Mouse (Mus musculus): Measurements from ENCODE around the gene BC028528. TPM values are rescaled to one million over a fixed set of nuclear protein-coding genes. Genes with fewer than 3 reads are reported as not detected.

The BC028528 gene
- polyA plus RNA-seq, 1 experiment = not detected

DNA sequence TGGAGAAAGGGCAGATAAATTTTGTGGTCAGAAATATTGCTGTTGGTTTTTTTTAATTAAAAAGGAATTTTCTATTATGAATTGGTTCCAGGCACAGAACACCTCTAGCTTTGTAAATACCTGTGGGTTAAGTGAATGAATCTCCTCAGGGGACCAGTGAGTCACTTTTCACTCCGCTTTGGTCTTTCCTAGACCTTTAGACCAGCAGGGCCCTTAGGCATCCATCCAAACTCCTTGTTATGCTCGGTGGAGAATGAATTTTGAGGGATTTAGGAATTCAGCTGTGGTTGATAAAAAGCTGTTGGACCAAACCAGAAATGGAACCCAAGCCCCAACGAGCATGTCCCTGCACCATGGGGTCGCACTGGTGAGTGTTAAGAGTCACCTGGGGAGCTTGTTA lies 15.8 kb upstream of the BC028528 start:
- H3K4me1 ChIP-seq (ENCODE audit: control insufficient read depth) = peaks cover 15% of the 10 kb centered on the region
- no peak overlapping the region for H3K4me3 ChIP-seq (replicated peaks)
- H3K9me3 ChIP-seq (ENCODE audit: control insufficient read depth, low read length) = peaks cover 11% of the 10 kb centered on the region; the same call in 1 of the 2 replicates
- no peaks in the 10 kb centered on the region for H3K36me3 ChIP-seq (ENCODE audit: control insufficient read depth)
- TF ChIP-seq GATA1 (IDR thresholded peaks at IDR 0.05; ENCODE audit: low read length) = no peak
- no peak for TF ChIP-seq TAL1 (IDR thresholded peaks at IDR 0.05; ENCODE audit: low read length)
- peaks cover 73% of the 10 kb centered on the region for H3K27me3 ChIP-seq (ENCODE audit: control insufficient read depth)

DNA sequence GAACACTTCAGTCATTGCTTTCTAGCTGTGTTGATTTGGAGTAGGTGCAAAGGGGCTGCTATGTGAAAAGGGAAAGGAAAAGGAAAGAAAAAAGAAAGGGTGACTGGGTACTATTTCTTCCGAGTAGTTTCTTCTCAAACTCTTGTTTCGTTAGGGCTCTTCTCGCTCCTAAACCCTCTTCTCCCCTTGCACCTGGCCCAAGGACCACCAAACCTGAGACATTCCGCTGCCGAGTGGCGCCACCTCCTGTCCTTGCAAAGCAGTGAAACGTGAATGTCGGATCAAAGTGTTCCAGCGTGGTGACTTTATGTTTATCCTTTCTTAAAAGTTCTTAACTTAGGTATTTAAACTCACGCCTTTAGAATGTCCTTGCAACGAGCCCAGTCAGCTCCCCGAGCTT lies 15.1 kb upstream of the BC028528 start:
- Histone ChIP-seq H3K9me3 (ENCODE audit: control insufficient read depth, low read length) (peaks cover 11% of the 10 kb centered on the region; the same call in 1 of the 2 replicates), H3K27me3 (ENCODE audit: control insufficient read depth) (peaks cover 81% of the 10 kb centered on the region), H3K4me3 (replicated peaks) (peak overlapping the region; percentile 12), H3K4me1 (ENCODE audit: control insufficient read depth) (peaks cover 15% of the 10 kb centered on the region), H3K36me3 (ENCODE audit: control insufficient read depth) (no peaks in the 10 kb centered on the region)
- TF ChIP-seq GATA1 (IDR thresholded peaks at IDR 0.05; ENCODE audit: low read length) (no peak), TAL1 (IDR thresholded peaks at IDR 0.05; ENCODE audit: low read length) (no peak)

DNA sequence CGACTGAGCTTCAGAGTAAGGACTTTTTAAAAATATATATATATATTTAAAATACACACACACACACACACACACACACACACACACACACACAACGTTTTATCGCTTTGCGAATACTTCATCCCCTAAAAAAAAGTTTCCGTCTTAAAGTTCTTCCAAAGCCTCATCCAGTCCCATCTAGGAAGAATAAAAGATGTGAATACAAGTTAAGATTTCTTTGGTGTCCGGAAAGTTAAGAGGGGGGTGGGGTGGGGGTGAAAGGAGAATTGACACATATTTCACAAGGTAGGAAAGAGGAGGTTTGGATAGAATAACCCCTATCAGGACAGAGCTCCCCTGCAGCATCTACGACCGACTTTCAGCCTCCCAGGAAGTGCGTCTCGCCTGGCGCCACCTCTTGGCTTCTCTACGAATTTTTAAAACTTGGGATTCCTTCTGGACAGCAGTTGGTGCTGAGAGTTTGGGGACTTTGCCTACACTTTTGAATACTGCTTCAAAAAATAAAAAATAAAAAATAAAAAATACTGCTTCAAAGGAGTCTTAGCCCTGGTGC lies 14.2 kb upstream of the BC028528 start:
- Histone ChIP-seq H3K4me3 (replicated peaks) (no peak overlapping the region), H3K27me3 (ENCODE audit: control insufficient read depth) (peaks cover 89% of the 10 kb centered on the region), H3K4me1 (ENCODE audit: control insufficient read depth) (peaks cover 15% of the 10 kb centered on the region), H3K9me3 (ENCODE audit: control insufficient read depth, low read length) (peaks cover 11% of the 10 kb centered on the region; the same call in 1 of the 2 replicates), H3K36me3 (ENCODE audit: control insufficient read depth) (no peaks in the 10 kb centered on the region)
- TF ChIP-seq TAL1 (IDR thresholded peaks at IDR 0.05; ENCODE audit: low read length) (no peak), GATA1 (IDR thresholded peaks at IDR 0.05; ENCODE audit: low read length) (no peak)

DNA sequence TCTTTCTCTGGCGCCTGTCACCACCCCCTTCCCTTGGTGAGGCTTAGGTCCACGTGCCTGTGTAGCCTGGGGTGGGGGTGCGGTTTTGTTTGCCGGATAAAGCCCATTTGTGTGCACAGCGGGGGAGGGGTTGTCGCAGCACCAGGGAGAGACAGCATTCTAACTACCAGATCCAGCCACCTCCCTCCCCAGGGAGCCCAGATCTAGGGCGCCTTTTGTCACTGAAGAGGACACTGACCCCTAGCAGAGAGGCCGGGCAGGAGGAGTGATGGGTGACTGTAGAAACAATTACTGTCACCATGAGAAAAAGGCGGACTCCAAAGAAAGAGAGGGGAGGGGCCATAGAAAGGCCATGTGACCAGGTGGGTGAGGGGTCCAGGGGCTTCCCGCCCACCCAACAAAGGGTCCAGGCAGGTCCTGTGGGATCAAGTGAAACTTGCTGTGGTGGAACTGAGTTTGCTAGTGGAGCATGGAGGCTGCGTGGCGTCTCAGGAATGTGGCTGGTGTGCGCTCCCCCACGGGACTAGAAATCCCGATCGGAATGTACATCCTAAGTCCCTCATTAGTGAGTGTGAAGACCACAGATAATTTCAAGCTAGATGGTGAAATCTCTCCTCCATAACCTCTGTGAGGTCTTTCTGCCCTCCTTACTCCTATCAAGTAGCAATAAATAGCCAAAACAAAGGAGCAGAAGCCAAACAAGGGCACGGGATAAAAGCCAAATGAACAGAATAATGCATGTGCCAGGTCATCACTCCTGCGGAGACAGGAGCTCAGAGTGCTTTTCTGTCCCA lies 13.5 kb upstream of the BC028528 start:
- H3K4me1 ChIP-seq (ENCODE audit: control insufficient read depth) = peaks cover 15% of the 10 kb centered on the region
- peaks cover 11% of the 10 kb centered on the region; the same call in 1 of the 2 replicates for H3K9me3 ChIP-seq (ENCODE audit: control insufficient read depth, low read length)
- peak overlapping the region; percentile 23 for H3K4me3 ChIP-seq (replicated peaks)
- no peak for TF ChIP-seq GATA1 (IDR thresholded peaks at IDR 0.05; ENCODE audit: low read length)
- no peak for TF ChIP-seq TAL1 (IDR thresholded peaks at IDR 0.05; ENCODE audit: low read length)
- peaks cover 87% of the 10 kb centered on the region for H3K27me3 ChIP-seq (ENCODE audit: control insufficient read depth)
- no peaks in the 10 kb centered on the region for H3K36me3 ChIP-seq (ENCODE audit: control insufficient read depth)

DNA sequence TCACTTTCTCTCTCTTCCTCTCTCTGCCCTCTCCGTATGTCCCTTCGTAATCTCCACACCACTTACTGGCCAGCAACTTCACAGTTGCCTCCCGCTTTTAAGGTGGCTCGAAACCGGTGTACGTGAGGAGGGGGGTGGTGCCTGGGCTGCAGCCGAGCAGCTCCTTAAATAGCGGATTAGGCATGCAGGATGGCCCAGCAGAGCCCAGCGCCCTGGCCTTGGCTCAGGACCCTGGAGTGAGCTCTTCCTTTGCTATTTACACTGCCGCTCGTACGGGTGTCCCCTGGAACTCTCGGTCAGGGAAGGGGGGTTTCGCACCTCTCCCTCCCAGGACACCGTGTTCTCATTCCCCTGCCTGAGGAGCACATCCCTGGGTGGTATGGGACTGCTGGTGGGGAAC lies 12.8 kb upstream of the BC028528 start, which contains the start of gene Car14:
TSS of gene Car14 (minus strand) at position 124 of the 400 bp plus-strand sequence.
- Histone ChIP-seq H3K4me1 (ENCODE audit: control insufficient read depth) (peaks cover 15% of the 10 kb centered on the region), H3K9me3 (ENCODE audit: control insufficient read depth, low read length) (peaks cover 11% of the 10 kb centered on the region; the same call in 1 of the 2 replicates), H3K36me3 (ENCODE audit: control insufficient read depth) (no peaks in the 10 kb centered on the region), H3K4me3 (replicated peaks) (peak within 1 kb of the TSS; percentile 23), H3K27me3 (ENCODE audit: control insufficient read depth) (peaks cover 92% of the 10 kb centered on the region)
- TF ChIP-seq TAL1 (IDR thresholded peaks at IDR 0.05; ENCODE audit: low read length) = no peak
- TF ChIP-seq GATA1 (IDR thresholded peaks at IDR 0.05; ENCODE audit: low read length) = no peak

DNA sequence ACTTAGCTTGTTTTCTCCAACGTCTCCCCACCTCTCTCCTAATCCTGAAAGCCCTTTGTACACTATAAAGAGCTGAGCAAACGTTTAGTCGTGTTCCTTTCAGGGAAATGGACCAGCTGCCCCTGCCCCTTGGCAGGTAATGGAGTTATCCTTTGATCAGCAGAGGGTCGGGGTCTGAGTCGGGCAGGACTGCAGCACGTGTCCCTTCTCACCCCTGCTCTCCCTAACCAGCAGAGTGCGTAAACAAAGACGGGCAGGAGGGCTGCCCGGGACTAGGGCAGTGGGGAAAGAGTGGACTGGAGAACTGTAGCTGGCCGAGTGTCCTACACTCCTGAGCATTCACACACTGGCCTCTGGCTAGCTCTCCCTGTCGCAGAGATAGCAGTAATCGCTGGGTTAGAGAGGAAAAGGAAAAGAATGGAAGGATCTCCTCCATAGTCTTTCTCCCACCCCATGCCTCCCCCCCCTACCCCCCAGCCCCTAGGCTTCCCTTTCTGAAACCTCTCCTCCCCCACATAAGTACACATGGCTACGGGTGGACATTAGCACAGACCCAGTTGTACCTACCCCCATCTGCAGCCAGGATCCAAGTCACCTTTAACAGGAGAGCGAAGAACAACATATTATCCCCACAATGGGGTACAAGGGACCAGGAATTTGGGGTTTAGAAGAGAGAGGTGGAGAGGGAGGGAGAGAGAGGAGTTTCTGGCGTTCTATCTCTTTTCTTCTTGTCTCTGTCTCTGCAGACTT lies 12.1 kb upstream of the BC028528 start:
- Histone ChIP-seq H3K9me3 (ENCODE audit: control insufficient read depth, low read length) (peaks cover 11% of the 10 kb centered on the region; the same call in 1 of the 2 replicates), H3K4me1 (ENCODE audit: control insufficient read depth) (peaks cover 15% of the 10 kb centered on the region), H3K36me3 (ENCODE audit: control insufficient read depth) (no peaks in the 10 kb centered on the region), H3K4me3 (replicated peaks) (peak overlapping the region; percentile 12), H3K27me3 (ENCODE audit: control insufficient read depth) (peaks cover 87% of the 10 kb centered on the region)
- TF ChIP-seq GATA1 (IDR thresholded peaks at IDR 0.05; ENCODE audit: low read length) (no peak), TAL1 (IDR thresholded peaks at IDR 0.05; ENCODE audit: low read length) (no peak)

DNA sequence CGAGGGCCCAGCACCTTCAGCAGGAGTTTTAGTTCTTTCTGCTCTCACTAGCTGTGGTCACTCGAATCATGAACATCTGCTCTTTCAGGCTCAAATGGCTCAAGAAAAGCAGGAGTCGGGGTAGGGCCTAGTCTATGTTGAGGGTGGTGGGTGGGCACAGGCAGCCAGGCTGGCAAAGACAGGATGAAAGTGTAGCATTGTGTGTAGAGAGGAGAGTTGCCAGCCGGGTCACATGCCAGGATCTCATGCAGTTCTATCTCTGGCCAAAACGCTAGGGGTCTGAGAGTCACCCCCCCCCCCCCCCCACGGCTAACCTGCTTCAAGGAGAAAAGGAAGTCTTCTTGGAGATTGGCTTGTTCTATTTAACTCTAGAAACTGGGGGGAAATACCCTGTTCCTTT lies 10.8 kb upstream of the BC028528 start:
- Histone ChIP-seq H3K4me3 (replicated peaks) (no peak overlapping the region), H3K4me1 (ENCODE audit: control insufficient read depth) (peaks cover 15% of the 10 kb centered on the region), H3K36me3 (ENCODE audit: control insufficient read depth) (peaks cover 4% of the 10 kb centered on the region), H3K27me3 (ENCODE audit: control insufficient read depth) (peaks cover 75% of the 10 kb centered on the region), H3K9me3 (ENCODE audit: control insufficient read depth, low read length) (peaks cover 11% of the 10 kb centered on the region; the same call in 1 of the 2 replicates)
- no peak for TF ChIP-seq GATA1 (IDR thresholded peaks at IDR 0.05; ENCODE audit: low read length)
- TF ChIP-seq TAL1 (IDR thresholded peaks at IDR 0.05; ENCODE audit: low read length) = no peak

DNA sequence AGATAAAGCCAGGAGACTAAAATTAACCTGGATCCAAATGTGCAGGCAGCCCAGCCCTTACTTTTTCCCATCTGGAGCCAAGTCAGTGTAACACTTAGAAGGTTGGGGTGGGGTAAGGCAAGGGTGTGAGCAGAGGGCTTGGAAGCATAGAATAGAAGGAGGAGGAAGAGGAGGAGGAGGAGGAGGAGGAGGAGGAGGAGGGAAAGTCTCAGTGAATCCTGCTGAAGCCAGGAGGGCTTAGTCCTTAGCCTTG lies 10.5 kb upstream of the BC028528 start:
- peaks cover 5% of the 10 kb centered on the region for H3K36me3 ChIP-seq (ENCODE audit: control insufficient read depth)
- peaks cover 11% of the 10 kb centered on the region; the same call in 1 of the 2 replicates for H3K9me3 ChIP-seq (ENCODE audit: control insufficient read depth, low read length)
- H3K4me3 ChIP-seq (replicated peaks) = no peak overlapping the region
- TF ChIP-seq TAL1 (IDR thresholded peaks at IDR 0.05; ENCODE audit: low read length) (no peak), GATA1 (IDR thresholded peaks at IDR 0.05; ENCODE audit: low read length) (no peak)
- H3K27me3 ChIP-seq (ENCODE audit: control insufficient read depth) = peaks cover 72% of the 10 kb centered on the region
- H3K4me1 ChIP-seq (ENCODE audit: control insufficient read depth) = peaks cover 15% of the 10 kb centered on the region

Data from erythroblast, embryonic 14.5 days (primary cell).